Mouse (Mus musculus): Measurements from ENCODE around the gene Mink1. TPM values are rescaled to one million over a fixed set of nuclear protein-coding genes. Genes with fewer than 3 reads are reported as not detected.
"Not testable (repeated sequence)": the region's sequence is repeated elsewhere in the genome, so short reads cannot be mapped to it uniquely, and the experiment has no call there.

Gene Mink1
- total and polyA plus RNA-seq, 2 experiments from 2014 or later, result 17.1 to 80.9 TPM

- Histone ChIP-seq H3K27ac (ENCODE audit: low read depth, low read length) (peak overlapping the region; percentile 68), H3K4me2 (ENCODE audit: low read depth, low read length, poor library complexity, severe bottlenecking) (peak overlapping the region; percentile 47), H3K4me1 (ENCODE audit: insufficient read depth, low read length) (no peaks in the 10 kb centered on the region), H3K4me3 (ENCODE audit: low read depth, low read length) (peak overlapping the region; percentile 20; the same call in 1 of the 2 replicates), H3K9ac (replicated peaks; ENCODE audit: low read length, poor library complexity, severe bottlenecking) (peak overlapping the region; percentile 36; the same call in 1 of the 2 replicates), H3K36me3 (ENCODE audit: insufficient read depth, low read length) (no peaks in the 10 kb centered on the region), H3K27me3 (ENCODE audit: insufficient read depth, low read length) (no peaks in the 10 kb centered on the region), H3K9me3 (ENCODE audit: low read length) (no peaks in the 10 kb centered on the region)
- DNase-seq (ENCODE audit: low spot score) (peak; percentile 37), ATAC-seq (ENCODE audit: low FRiP score) (0 out of 2 replicates have a peak, but pooled peaks have one; percentile 65)
- TF ChIP-seq CTCF (IDR thresholded peaks at IDR 0.05), result peak; percentile 40; the same call in 1 of the 2 replicates
- 8% methylated on average over 41 of the region's 41 CpGs for WGBS
These were observed 42.4 kb upstream of the Mink1 start for GRCm38 (mm10) chr11:70520178-70520769.

GRCm38 (mm10) chr11:70523306-70523989, 39.2 kb upstream of the Mink1 start:
- H3K27me3 ChIP-seq (ENCODE audit: insufficient read depth, low read length); ATAC-seq (ENCODE audit: low FRiP score); H3K27ac ChIP-seq (ENCODE audit: low read depth, low read length); H3K9me3 ChIP-seq (ENCODE audit: low read length); H3K4me1 ChIP-seq (ENCODE audit: insufficient read depth, low read length); DNase-seq (ENCODE audit: low spot score); H3K4me2 ChIP-seq (ENCODE audit: low read depth, low read length, poor library complexity, severe bottlenecking); H3K9ac ChIP-seq (replicated peaks; ENCODE audit: low read length, poor library complexity, severe bottlenecking); H3K4me3 ChIP-seq (ENCODE audit: low read depth, low read length): not testable (repeated sequence)
- TF ChIP-seq CTCF (IDR thresholded peaks at IDR 0.05), result peak; percentile 27; the same call in 1 of the 2 replicates
- WGBS, result 91% methylated on average over 8 of the region's 8 CpGs
- H3K36me3 ChIP-seq (ENCODE audit: insufficient read depth, low read length), result peaks cover 15% of the 10 kb centered on the region

- Histone ChIP-seq H3K27ac (ENCODE audit: low read depth, low read length) (no peak overlapping the region), H3K27me3 (ENCODE audit: insufficient read depth, low read length) (no peaks in the 10 kb centered on the region), H3K9me3 (ENCODE audit: low read length) (no peaks in the 10 kb centered on the region), H3K4me1 (ENCODE audit: insufficient read depth, low read length) (0 out of 2 replicates have a peak, but pooled peaks cover 4% of the 10 kb centered on the region), H3K4me3 (ENCODE audit: low read depth, low read length) (peak overlapping the region; percentile 62), H3K9ac (replicated peaks; ENCODE audit: low read length, poor library complexity, severe bottlenecking) (no peak overlapping the region), H3K4me2 (ENCODE audit: low read depth, low read length, poor library complexity, severe bottlenecking) (peak overlapping the region; percentile 69), H3K36me3 (ENCODE audit: insufficient read depth, low read length) (peaks cover 22% of the 10 kb centered on the region)
- ATAC-seq (ENCODE audit: low FRiP score), result peak; percentile 7; the same call in 1 of the 2 replicates
- no peak for DNase-seq (ENCODE audit: low spot score)
- WGBS, result 7% methylated on average over 8 of the region's 8 CpGs
- no peak for TF ChIP-seq CTCF (IDR thresholded peaks at IDR 0.05)
These were observed 37.9 kb upstream of the Mink1 start for GRCm38 (mm10) chr11:70524782-70525181.

- peak within 1 kb of the TSS; percentile 69 for H3K4me2 ChIP-seq (ENCODE audit: low read depth, low read length, poor library complexity, severe bottlenecking)
- H3K27ac ChIP-seq (ENCODE audit: low read depth, low read length), result peak within 1 kb of the TSS; percentile 69
- peak within 1 kb of the TSS; percentile 80 for H3K9ac ChIP-seq (replicated peaks; ENCODE audit: low read length, poor library complexity, severe bottlenecking)
- ATAC-seq (ENCODE audit: low FRiP score), result peak; percentile 90
- no peaks in the 10 kb centered on the region for H3K9me3 ChIP-seq (ENCODE audit: low read length)
- no peaks in the 10 kb centered on the region for H3K27me3 ChIP-seq (ENCODE audit: insufficient read depth, low read length)
- under 1% methylated on average over 25 of the region's 26 CpGs for WGBS
- DNase-seq (ENCODE audit: low spot score), result peak; percentile 99
- 0 out of 2 replicates have a peak, but pooled peaks cover 4% of the 10 kb centered on the region for H3K4me1 ChIP-seq (ENCODE audit: insufficient read depth, low read length)
- peak within 1 kb of the TSS; percentile 62 for H3K4me3 ChIP-seq (ENCODE audit: low read depth, low read length)
- peaks cover 22% of the 10 kb centered on the region for H3K36me3 ChIP-seq (ENCODE audit: insufficient read depth, low read length)
- no peak for TF ChIP-seq CTCF (IDR thresholded peaks at IDR 0.05)
These were observed 37.5 kb upstream of the Mink1 start, which contains the start of gene Psmb6 for GRCm38 (mm10) chr11:70525184-70525678. Gene Psmb6 (plus strand): TSS chr11:70525367.

- Histone ChIP-seq H3K27ac (ENCODE audit: low read depth, low read length) (peak overlapping the region; percentile 69), H3K4me2 (ENCODE audit: low read depth, low read length, poor library complexity, severe bottlenecking) (peak overlapping the region; percentile 69), H3K4me1 (ENCODE audit: insufficient read depth, low read length) (0 out of 2 replicates have a peak, but pooled peaks cover 4% of the 10 kb centered on the region), H3K27me3 (ENCODE audit: insufficient read depth, low read length) (no peaks in the 10 kb centered on the region), H3K9me3 (ENCODE audit: low read length) (no peaks in the 10 kb centered on the region), H3K4me3 (ENCODE audit: low read depth, low read length) (peak overlapping the region; percentile 62), H3K36me3 (ENCODE audit: insufficient read depth, low read length) (peaks cover 22% of the 10 kb centered on the region), H3K9ac (replicated peaks; ENCODE audit: low read length, poor library complexity, severe bottlenecking) (peak overlapping the region; percentile 80)
- DNase-seq (ENCODE audit: low spot score) (no peak), ATAC-seq (ENCODE audit: low FRiP score) (peak; percentile 50; the same call in 1 of the 2 replicates)
- WGBS, result 1% methylated on average over 12 of the region's 12 CpGs
- no peak for TF ChIP-seq CTCF (IDR thresholded peaks at IDR 0.05)
These were observed 37.0 kb upstream of the Mink1 start for GRCm38 (mm10) chr11:70525726-70526125.
